Mouse (Mus musculus): ENCODE results near the gene Olfr68. TPM values are rescaled to one million over a fixed set of nuclear protein-coding genes. Genes with fewer than 3 reads are reported as not detected.
"Not testable (repeated sequence)": the region's sequence is repeated elsewhere in the genome, so short reads cannot be mapped to it uniquely, and the experiment has no call there.

Olfr68 gene
- total and polyA plus RNA-seq, 2 experiments from 2014 or later: not detected

DNA sequence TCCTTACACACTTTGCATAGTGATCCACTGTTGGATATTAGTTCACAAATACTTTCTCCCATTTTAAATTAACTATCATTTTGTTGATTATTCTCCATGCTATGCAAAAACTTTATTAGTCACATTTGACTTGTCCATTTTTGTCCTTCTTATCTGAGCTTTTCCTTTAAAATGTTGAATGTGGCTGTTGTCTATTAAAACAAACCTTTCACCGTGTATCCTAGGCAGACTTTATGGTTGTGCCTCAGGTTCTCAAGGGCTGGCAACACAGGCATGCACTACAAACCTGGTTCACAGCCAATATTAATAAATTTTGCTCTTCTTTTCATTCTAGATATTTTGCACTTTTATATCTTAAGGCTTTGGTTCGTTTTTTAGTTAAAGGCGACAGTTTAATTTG lies 31.2 kb upstream of the Olfr68 start:
- H3K4me1 ChIP-seq (ENCODE audit: control insufficient read depth, insufficient read depth): no peaks in the 10 kb centered on the region
- H3K4me3 ChIP-seq (ENCODE audit: low read depth, low read length): no peak overlapping the region
- no peak overlapping the region for H3K9ac ChIP-seq (replicated peaks; ENCODE audit: low read depth, low read length)
- no peak for TF ChIP-seq CTCF (IDR thresholded peaks at IDR 0.05; ENCODE audit: low read depth)
- no peak for TF ChIP-seq EP300 (IDR thresholded peaks at IDR 0.05; ENCODE audit: low read depth)
- no peaks in the 10 kb centered on the region for H3K27me3 ChIP-seq (ENCODE audit: control insufficient read depth, insufficient read depth, low read length)
- no peak for ATAC-seq (ENCODE audit: insufficient read depth, low read depth)
- no peaks in the 10 kb centered on the region for H3K9me3 ChIP-seq (replicated peaks; ENCODE audit: control insufficient read depth, low read length)
- H3K27ac ChIP-seq (ENCODE audit: low read depth): no peak overlapping the region
- 64% methylated on average over 3 of the region's 3 CpGs for WGBS
- H3K36me3 ChIP-seq (replicated peaks; ENCODE audit: control insufficient read depth, insufficient read depth, low read length): no peaks in the 10 kb centered on the region
- DNase-seq (ENCODE audit: low spot score): no peak
- no peak overlapping the region for H3K4me2 ChIP-seq (ENCODE audit: low read depth, low read length)

DNA sequence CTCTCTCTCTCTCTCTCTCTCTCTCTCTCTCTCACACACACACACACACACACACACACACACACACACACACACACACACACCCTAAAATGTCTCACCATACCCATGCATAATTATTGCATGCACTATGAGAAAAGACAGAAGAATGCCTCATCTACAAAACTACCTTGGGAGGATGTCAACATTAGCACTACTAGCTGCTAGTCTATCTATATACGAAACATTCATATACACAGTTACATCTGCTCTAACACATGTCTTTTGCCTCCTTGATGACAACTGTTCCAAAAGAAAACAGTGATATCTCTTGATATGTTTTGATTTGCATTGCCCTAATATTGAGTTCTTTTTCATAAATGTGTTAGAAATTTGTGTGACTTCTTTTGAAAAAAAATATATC lies 30.8 kb upstream of the Olfr68 start:
- Histone ChIP-seq H3K4me2 (ENCODE audit: low read depth, low read length) (no peak overlapping the region), H3K4me1 (ENCODE audit: control insufficient read depth, insufficient read depth) (no peaks in the 10 kb centered on the region), H3K27me3 (ENCODE audit: control insufficient read depth, insufficient read depth, low read length) (no peaks in the 10 kb centered on the region), H3K9ac (replicated peaks; ENCODE audit: low read depth, low read length) (no peak overlapping the region), H3K4me3 (ENCODE audit: low read depth, low read length) (no peak overlapping the region), H3K9me3 (replicated peaks; ENCODE audit: control insufficient read depth, low read length) (no peaks in the 10 kb centered on the region), H3K36me3 (replicated peaks; ENCODE audit: control insufficient read depth, insufficient read depth, low read length) (no peaks in the 10 kb centered on the region), H3K27ac (ENCODE audit: low read depth) (no peak overlapping the region)
- no peak for DNase-seq (ENCODE audit: low spot score)
- TF ChIP-seq EP300 (IDR thresholded peaks at IDR 0.05; ENCODE audit: low read depth) (no peak), CTCF (IDR thresholded peaks at IDR 0.05; ENCODE audit: low read depth) (no peak)
- WGBS: 74% methylated on average over 1 of the region's 1 CpGs
- ATAC-seq (ENCODE audit: insufficient read depth, low read depth): no peak

DNA sequence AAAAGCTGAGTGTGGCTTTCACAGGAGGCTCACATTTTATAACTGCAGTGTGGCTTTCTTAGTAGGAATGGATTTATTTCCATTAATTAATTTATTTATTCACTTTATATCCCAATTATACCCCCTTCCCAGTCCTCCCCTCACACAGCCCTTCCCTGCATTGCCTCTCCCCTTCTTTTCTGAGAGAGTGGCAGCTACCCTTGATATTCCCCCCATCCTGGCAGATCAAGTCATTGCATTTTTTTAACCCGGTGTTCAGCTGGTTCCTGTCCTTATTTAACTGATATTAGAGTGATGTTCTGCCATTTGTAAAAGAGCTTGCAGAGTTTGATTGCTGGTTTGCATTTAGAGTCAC lies 30.3 kb upstream of the Olfr68 start:
- H3K4me1 ChIP-seq (ENCODE audit: control insufficient read depth, insufficient read depth): no peaks in the 10 kb centered on the region
- no peak overlapping the region for H3K4me3 ChIP-seq (ENCODE audit: low read depth, low read length)
- DNase-seq (ENCODE audit: low spot score) (no peak), ATAC-seq (ENCODE audit: insufficient read depth, low read depth) (no peak)
- no peak overlapping the region for H3K4me2 ChIP-seq (ENCODE audit: low read depth, low read length)
- no peak overlapping the region for H3K9ac ChIP-seq (replicated peaks; ENCODE audit: low read depth, low read length)
- TF ChIP-seq CTCF (IDR thresholded peaks at IDR 0.05; ENCODE audit: low read depth) (no peak), EP300 (IDR thresholded peaks at IDR 0.05; ENCODE audit: low read depth) (no peak)
- no peaks in the 10 kb centered on the region for H3K36me3 ChIP-seq (replicated peaks; ENCODE audit: control insufficient read depth, insufficient read depth, low read length)
- H3K9me3 ChIP-seq (replicated peaks; ENCODE audit: control insufficient read depth, low read length): no peaks in the 10 kb centered on the region
- 38% methylated on average over 1 of the region's 1 CpGs for WGBS
- H3K27me3 ChIP-seq (ENCODE audit: control insufficient read depth, insufficient read depth, low read length): no peaks in the 10 kb centered on the region
- H3K27ac ChIP-seq (ENCODE audit: low read depth): no peak overlapping the region

DNA sequence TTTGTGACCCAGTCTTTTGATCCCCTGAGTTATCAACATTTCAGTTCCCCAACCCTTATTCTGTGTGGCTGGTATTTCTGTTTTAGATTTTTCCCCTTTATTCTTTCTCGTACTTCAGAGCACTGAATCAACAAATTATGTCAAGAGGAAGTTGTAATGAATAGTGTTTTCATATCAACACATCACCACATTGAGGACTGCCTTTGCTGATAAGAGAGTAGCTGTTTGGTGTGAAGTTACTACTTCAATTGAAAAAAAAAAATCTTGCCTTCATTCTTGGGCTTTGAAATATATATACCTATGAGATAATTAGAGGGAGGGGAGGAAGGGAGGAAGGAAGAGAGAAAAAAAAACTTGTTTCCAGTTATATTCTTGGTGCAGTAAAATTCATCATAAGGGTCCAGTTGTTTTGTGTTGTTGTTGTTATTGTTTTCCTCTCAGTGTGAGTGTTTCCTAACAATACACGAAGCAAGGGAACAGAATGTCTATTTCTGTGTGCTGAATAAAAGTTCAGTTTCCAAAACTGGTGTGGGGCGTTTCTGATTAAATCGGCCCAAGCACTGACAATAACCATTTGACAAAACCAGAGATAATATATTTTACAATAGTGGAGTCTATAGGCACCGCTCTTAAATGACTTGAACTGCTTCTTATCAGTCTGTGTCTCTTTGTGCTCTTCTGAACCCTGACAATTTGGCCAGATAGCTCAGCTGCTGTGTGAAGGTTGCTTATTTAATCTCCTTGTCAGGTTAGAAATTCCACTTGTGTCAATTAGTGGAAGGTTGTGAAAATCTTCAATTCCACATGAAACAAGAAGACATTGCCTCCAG lies 29.7 kb upstream of the Olfr68 start:
- Histone ChIP-seq H3K9me3 (replicated peaks; ENCODE audit: control insufficient read depth, low read length) (no peaks in the 10 kb centered on the region), H3K27ac (ENCODE audit: low read depth) (no peak overlapping the region), H3K4me2 (ENCODE audit: low read depth, low read length) (no peak overlapping the region), H3K9ac (replicated peaks; ENCODE audit: low read depth, low read length) (no peak overlapping the region), H3K36me3 (replicated peaks; ENCODE audit: control insufficient read depth, insufficient read depth, low read length) (no peaks in the 10 kb centered on the region), H3K4me1 (ENCODE audit: control insufficient read depth, insufficient read depth) (no peaks in the 10 kb centered on the region), H3K27me3 (ENCODE audit: control insufficient read depth, insufficient read depth, low read length) (no peaks in the 10 kb centered on the region), H3K4me3 (ENCODE audit: low read depth, low read length) (no peak overlapping the region)
- TF ChIP-seq CTCF (IDR thresholded peaks at IDR 0.05; ENCODE audit: low read depth) (no peak), EP300 (IDR thresholded peaks at IDR 0.05; ENCODE audit: low read depth) (no peak)
- WGBS: 21% methylated on average over 5 of the region's 5 CpGs
- DNase-seq (ENCODE audit: low spot score) (no peak), ATAC-seq (ENCODE audit: insufficient read depth, low read depth) (no peak)

DNA sequence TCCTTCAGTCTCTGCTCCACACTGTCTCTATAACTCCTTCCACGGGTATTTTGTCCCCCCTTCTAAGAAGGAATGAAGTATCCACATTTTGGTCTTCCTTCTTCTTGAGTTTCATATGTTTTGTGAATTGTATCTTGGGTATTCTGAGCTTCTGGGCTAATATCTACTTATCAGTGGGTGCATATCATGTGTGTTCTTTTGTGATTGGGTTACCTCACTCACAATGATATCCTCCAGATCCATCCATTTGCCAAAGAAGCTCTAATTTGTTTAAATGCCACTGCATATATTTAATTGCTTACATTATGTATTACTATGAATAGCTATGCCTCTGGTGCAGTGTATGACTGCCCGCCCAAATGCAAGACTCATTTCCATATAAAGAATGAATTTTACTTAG lies 28.6 kb upstream of the Olfr68 start:
- H3K4me2 ChIP-seq (ENCODE audit: low read depth, low read length); H3K4me1 ChIP-seq (ENCODE audit: control insufficient read depth, insufficient read depth); H3K4me3 ChIP-seq (ENCODE audit: low read depth, low read length); H3K27me3 ChIP-seq (ENCODE audit: control insufficient read depth, insufficient read depth, low read length); ATAC-seq (ENCODE audit: insufficient read depth, low read depth); H3K9ac ChIP-seq (replicated peaks; ENCODE audit: low read depth, low read length); H3K36me3 ChIP-seq (replicated peaks; ENCODE audit: control insufficient read depth, insufficient read depth, low read length); H3K27ac ChIP-seq (ENCODE audit: low read depth); H3K9me3 ChIP-seq (replicated peaks; ENCODE audit: control insufficient read depth, low read length); DNase-seq (ENCODE audit: low spot score): not testable (repeated sequence)
- 71% methylated on average over 2 of the region's 2 CpGs for whole genome bisulfite sequencing

DNA sequence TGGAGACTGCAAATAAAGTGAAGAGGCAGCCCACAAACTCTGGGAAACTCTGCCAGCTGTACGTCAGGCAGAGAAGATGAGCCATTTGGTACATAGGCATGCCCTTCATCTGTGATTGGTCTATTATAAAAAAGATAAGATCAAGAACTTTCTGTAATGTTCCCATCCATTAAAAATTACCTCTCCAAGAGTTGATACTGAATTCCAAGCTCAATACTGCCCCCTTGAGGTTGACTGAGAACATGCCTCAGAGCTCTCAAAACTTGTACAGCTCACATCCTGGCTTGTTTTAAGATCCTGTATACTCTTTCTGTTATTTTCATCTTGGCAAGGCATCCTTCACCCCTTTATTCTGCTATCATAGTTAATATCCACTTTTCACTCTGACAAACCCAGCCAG lies 27.4 kb upstream of the Olfr68 start:
- Histone ChIP-seq H3K4me1 (ENCODE audit: control insufficient read depth, insufficient read depth) (no peaks in the 10 kb centered on the region), H3K4me2 (ENCODE audit: low read depth, low read length) (no peak overlapping the region), H3K9ac (replicated peaks; ENCODE audit: low read depth, low read length) (no peak overlapping the region), H3K36me3 (replicated peaks; ENCODE audit: control insufficient read depth, insufficient read depth, low read length) (no peaks in the 10 kb centered on the region), H3K27ac (ENCODE audit: low read depth) (no peak overlapping the region), H3K9me3 (replicated peaks; ENCODE audit: control insufficient read depth, low read length) (no peaks in the 10 kb centered on the region), H3K4me3 (ENCODE audit: low read depth, low read length) (no peak overlapping the region), H3K27me3 (ENCODE audit: control insufficient read depth, insufficient read depth, low read length) (no peaks in the 10 kb centered on the region)
- 44% methylated on average over 1 of the region's 1 CpGs for WGBS
- ATAC-seq (ENCODE audit: insufficient read depth, low read depth): no peak
- peak; percentile 12 for DNase-seq (ENCODE audit: low spot score)
- peak; percentile 53 for TF ChIP-seq CTCF (IDR thresholded peaks at IDR 0.05; ENCODE audit: low read depth)
- TF ChIP-seq EP300 (IDR thresholded peaks at IDR 0.05; ENCODE audit: low read depth): no peak

All from heart, postnatal 0 days (tissue).